Mouse (Mus musculus): Measurements from ENCODE around the gene Eif3c.
A peak's percentile ranks its signal among the peaks of the same experiment; 100 is the strongest.

Eif3c gene

DNA sequence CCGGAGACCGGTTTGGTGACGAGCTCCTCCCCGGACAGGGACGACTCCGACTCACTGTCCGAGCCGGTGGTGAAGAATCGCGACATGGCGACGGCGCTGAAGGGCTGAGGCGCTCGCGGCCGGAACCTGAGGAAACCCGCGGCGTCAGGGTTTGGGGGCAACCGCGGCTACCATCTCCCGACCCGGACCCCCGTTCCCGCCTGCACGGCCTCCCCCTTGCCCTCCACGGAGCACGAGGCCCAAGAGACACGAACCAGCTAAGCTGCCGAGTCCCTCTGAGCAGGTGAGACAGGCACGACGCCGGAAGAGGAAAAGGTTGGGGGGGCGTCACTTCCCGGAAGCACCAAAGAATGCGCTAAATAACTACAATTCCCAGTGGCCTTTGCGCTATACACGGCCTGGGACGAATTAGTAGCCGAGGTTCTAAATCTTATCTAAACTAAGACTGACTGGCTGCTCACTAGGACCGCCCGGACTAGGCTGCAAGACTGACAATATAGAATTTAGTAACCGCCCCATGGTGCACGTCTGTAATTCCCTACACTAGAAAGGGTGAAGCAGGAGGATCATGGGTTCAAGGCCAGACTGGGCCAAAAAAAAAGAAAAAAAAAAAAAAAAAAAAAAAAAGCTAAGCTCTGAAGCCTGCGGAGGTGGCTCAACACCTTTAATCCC is at the start of gene Eif3c:
Gene Eif3c (minus strand): TSS at position 318 of the 672 bp plus-strand sequence.
- DNase-seq = peak; percentile 85

- DNase-seq = no peak
These were observed 46.5 kb upstream of the Eif3c start for GRCm38 (mm10) chr7:126612736-126613135.

- DNase-seq = no peak
These were observed 41.6 kb upstream of the Eif3c start for GRCm38 (mm10) chr7:126607796-126608195.

GRCm38 (mm10) chr7:126607064-126607463 is 40.9 kb upstream of the Eif3c start:
- DNase-seq = no peak

DNA sequence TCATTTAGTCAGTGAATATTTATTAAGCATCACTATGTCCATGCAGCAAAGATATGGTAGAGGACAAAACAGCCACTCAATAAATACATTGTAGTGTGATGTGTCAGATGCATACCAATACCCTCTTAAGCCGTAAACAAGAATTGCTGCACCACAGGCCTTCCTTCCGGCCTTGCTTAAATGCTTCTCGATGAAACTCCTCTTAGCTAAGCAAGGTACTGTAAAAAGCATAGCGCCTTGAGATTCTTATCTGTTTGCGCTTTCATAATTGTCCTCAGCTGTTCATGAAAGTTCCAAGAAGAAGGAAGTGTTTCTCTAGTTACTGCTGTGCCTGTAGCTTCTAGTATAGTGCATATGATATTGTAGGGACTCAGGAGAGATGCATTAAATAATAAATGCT is 40.4 kb upstream of the Eif3c start:
- DNase-seq = no peak

DNA sequence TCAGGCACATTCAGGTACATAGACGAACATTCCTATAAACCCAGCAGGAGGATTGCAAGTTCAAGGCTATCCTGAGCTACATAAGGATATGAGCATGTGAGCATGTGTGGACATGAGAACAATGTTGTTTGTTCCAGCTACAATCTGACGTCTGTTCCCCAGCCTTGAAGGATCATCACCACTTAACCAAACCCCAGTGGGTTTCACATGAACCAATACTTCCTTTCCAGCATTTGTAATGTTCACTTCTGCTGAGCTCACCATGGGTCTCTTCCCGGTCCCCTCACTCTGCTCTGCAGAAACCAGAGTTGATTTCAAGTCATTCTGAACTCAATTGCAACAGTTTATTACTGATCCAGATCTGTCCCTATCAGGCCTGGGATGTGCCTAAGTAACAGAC is 36.4 kb upstream of the Eif3c start:
- no peak for DNase-seq

GRCm38 (mm10) chr7:126601896-126602295 is 35.7 kb upstream of the Eif3c start:
- no peak for DNase-seq

- DNase-seq = no peak
These were observed 32.7 kb upstream of the Eif3c start for GRCm38 (mm10) chr7:126598919-126599318.

DNA sequence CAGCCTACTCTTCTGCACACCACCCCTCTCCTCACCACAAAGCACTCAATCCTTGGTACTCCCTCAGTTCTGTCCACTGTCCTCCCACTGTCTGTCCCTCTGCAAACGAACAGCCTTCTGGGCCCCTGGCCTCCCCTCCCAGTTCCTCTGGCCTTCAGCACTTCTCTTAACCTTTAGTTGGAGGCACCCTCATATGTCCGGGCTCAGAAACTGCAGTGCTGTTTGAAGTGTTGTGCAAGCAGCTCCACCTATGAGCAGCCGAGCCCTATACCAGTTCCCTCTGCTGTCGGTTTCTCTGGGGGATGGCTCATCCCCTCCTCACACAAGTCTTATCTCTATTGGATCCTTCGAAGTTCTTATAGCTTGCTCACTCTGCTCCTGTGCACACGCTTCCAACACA is 30.2 kb upstream of the Eif3c start:
- no peak for DNase-seq

GRCm38 (mm10) chr7:126595890-126596289 is 29.7 kb upstream of the Eif3c start:
- DNase-seq = no peak

- DNase-seq = no peak
These were observed 28.8 kb upstream of the Eif3c start, which contains the start of gene Il27 for GRCm38 (mm10) chr7:126594862-126595561. Gene Il27 (minus strand): TSS chr7:126594941.

- DNase-seq = no peak
These were observed 21.6 kb upstream of the Eif3c start for GRCm38 (mm10) chr7:126587779-126588178.

DNA sequence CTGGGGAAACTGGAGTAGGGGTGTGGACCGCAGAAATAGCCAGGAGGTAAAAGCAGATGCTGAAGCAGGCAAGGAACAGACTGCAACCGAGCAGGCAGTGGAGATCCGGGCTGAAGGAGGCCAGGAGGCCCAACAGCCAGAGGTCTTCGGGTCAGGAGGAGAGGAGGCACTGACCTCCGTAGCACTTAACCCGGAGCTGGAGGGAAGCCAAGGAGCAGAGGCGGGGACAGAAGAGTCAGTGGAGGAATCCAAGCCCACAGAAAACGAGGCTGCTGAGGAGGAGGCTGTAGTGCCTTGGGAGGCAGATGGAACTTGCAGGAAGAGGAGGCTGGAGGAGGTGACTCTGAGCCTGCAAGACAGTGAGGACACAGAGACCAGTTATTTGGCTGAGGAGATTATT is 20.6 kb upstream of the Eif3c start:
- DNase-seq = no peak

DNA sequence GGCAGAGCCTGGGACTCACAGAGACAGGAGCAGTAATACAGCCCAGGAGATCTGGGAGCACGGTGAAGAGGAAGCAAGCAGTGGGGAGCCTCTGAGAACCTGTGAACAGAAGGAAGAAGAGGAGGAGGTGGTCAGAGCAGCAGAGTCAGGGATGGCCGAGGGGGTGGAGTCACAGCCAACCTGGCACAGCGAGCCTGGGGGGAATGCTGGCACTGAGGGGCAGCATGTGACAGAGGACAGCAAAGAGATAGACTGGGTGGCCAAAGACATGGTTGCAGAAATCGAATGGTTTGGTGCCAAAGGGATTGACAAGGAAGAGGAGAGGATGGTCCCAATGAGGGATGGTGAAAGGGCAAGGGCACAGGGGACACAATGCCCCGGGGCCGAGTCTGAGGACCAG is 19.5 kb upstream of the Eif3c start, which contains the start of gene Cln3:
Gene Cln3 (minus strand): TSS at position 101 of the 400 bp plus-strand sequence.
- no peak for DNase-seq

- DNase-seq = no peak
These were observed 18.3 kb upstream of the Eif3c start, which contains the start of gene Apobr for GRCm38 (mm10) chr7:126584506-126584977. Gene Apobr (plus strand): TSS chr7:126584942.

GRCm38 (mm10) chr7:126583761-126584160 is 17.6 kb upstream of the Eif3c start:
- no peak for DNase-seq

DNA sequence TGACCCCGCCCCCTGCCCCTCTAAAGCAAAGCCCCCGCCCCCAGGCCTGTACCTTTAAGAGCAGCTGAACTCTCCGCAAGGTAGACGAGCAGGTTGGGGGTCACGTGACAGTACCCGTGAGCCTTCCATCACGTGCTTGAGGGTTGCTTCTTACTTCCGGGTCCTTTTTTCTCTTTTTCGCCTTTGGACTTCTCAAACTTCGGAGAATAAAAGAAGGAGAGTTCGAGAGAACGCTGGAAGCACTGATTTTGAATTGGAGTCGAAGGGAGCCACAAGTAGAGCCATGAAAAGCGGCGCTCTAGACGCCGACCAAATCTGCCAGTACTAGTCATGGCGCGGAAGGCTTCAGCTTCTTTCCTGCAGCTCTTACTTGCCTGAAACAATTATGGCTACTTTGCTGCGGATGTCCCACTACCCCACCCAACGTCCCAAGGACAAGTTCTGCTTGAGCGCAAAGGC is 17.1 kb upstream of the Eif3c start:
- DNase-seq = peak; percentile 90

DNA sequence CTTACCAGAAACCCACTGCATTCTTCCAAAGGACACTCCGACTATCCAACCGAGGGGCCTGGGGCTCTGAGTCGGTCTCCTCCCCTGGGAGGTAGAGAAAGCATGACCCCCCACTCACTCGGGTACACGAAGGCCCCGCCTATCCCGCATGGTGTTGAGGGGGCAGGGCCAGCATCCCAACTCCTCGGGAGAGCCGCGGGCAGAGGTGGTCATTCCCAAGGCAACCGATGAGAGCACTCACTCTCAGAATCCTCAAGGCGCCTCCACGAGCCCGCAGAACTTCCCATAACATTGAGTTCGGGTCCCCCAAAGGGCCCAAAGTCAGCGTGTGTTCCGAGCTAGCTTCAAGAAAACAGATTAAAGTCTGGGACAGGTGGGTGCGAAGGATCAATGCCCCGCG is 16.5 kb upstream of the Eif3c start:
- peak; percentile 59 for DNase-seq

DNA sequence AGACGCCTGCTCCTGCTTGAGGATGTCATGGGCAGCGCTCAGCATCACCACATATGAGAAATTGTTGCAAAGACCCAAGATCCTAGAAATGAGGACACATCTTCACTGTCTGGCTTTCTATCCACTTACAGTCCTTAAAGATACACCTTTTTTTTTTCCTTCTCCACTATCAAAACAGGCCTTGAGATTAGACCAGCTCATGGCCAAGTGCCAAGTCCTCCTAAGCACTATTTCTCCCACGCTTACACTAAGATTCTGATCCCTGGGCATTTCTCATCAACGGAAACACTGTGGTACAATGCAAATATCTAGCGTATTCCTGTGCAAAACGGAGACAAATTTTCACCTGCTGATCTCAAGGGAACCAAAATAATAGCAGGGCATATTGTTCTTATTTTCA is 15.4 kb upstream of the Eif3c start:
- no peak for DNase-seq

- DNase-seq = no peak
These were observed 13.0 kb upstream of the Eif3c start for GRCm38 (mm10) chr7:126579172-126579571.

DNA sequence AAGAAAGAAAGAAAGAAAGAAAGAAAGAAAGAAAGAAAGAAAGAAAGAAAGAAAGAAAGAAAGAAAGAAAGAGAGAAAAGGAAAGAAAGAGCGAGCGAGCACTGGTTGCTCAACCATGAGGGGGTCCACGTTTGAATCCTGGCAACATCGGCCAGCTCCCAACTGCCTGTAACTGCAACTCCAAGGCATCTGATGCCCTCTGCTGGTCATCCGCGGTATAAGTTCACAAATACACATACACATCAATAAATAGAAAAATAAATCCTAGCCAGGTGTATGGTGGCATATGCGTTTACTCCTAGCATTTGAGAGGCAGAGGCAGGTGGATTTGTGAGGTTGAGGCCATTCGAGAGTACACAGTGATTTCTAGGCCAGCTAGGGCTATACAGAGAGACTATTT is 10.7 kb upstream of the Eif3c start:
- no peak for DNase-seq

- no peak for DNase-seq
These were observed 518 bp downstream of the Eif3c start for GRCm38 (mm10) chr7:126565693-126566092.

DNA sequence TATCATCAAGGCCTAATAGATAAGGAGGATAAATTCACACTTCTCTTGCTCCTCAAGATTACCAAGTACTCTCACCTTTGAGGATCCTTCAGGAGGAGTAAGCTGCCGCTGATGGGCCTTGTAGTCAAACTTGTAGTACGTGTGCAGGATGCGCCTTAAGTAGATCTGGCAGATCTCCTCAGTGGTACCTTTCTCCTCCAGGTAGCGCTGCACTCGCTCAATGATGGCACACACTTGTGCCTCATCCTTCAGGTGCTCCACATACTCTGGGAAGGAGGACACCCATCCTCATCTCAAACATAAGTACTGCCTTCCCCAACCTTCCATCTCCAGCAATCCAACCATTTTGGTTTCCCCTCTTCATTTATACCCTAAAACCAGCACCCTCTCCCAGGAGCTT is 9.6 kb downstream of the Eif3c start:
- no peak for DNase-seq

GRCm38 (mm10) chr7:126554796-126555195 is 11.4 kb downstream of the Eif3c start:
- no peak for DNase-seq

All from cerebellum, adult 11-12 months (tissue).